In genomic region chr10:12572759-12573158, GRCm38 (mm10) we compare ENCODE assay signal across 15 mouse cellular contexts.
"Had no signal": no experiment of that assay in that cellular context is flagged by ENCODE, and none has a peak within 500 bp of the region (broad histone marks: within the 10 kb centered on the region; RNA-seq: fewer than 3 reads in every experiment).

No protein-coding gene starts in this region.

- H3K9ac ChIP-seq: limb, embryonic 13.5 days; liver, embryonic 13.5 days; midbrain, embryonic 15.5 days; stomach, embryonic 15.5 days had no signal

- DNase-seq: kidney, adult 11 months; kidney, adult 9 months; kidney, postnatal 4 days; left cerebral cortex, postnatal 4 days; liver, embryonic 13.5 days; lung, adult 18-20 months; right cerebral cortex, postnatal 14 days; thymus, adult 2 months; thymus, postnatal 36 days had no signal

- H3K27ac ChIP-seq: kidney, postnatal 0 days; layer of hippocampus, adult 2 months; limb, embryonic 13.5 days; midbrain, embryonic 15.5 days; neural tube, embryonic 13.5 days; stomach, embryonic 15.5 days had no signal

- ATAC-seq: midbrain, embryonic 15.5 days had no signal

- H3K9me3 ChIP-seq: limb, embryonic 13.5 days; liver, embryonic 13.5 days; midbrain, embryonic 15.5 days; neural tube, embryonic 13.5 days; stomach, embryonic 15.5 days had no signal

- H3K4me3 ChIP-seq: layer of hippocampus, adult 2 months; limb, embryonic 13.5 days; liver, embryonic 13.5 days; midbrain, embryonic 15.5 days; neural tube, embryonic 13.5 days; stomach, embryonic 15.5 days had no signal

- H3K4me2 ChIP-seq: limb, embryonic 13.5 days; midbrain, embryonic 15.5 days; neural tube, embryonic 13.5 days had no signal

- H3K36me3 ChIP-seq: limb, embryonic 13.5 days; liver, embryonic 13.5 days; midbrain, embryonic 15.5 days; neural tube, embryonic 13.5 days; stomach, embryonic 15.5 days had no signal

- H3K27me3 ChIP-seq: limb, embryonic 13.5 days; liver, embryonic 13.5 days; midbrain, embryonic 15.5 days; neural tube, embryonic 13.5 days; stomach, embryonic 15.5 days had no signal
